Comparison of ENCODE assay signal across 13 mouse cellular contexts in genomic region chr4:82540466-82540990, GRCm38 (mm10).
DNase-seq lines count a peak whose midpoint lies in the region; ATAC-seq and TF ChIP-seq lines count a peak whose summit lies in the region.
"Had no signal": no experiment of that assay in that cellular context is flagged by ENCODE, and none has a peak within 500 bp of the region (broad histone marks: within the 10 kb centered on the region; RNA-seq: fewer than 3 reads in every experiment).

No protein-coding gene starts in this region.

- H3K4me2 ChIP-seq in heart, embryonic 12.5 days: 0 out of 2 replicates have a peak overlapping the region, but pooled peaks have one; percentile 4
- H3K4me2 ChIP-seq: limb, embryonic 15.5 days had no signal

- no peak for TF ChIP-seq CTCF in layer of hippocampus, adult 2 months (conservative IDR thresholded peaks at IDR 0.05)
- no peak for TF ChIP-seq CTCF in brain, embryonic 14.5 days (IDR thresholded peaks at IDR 0.05; ENCODE audit: borderline replicate concordance, extremely low read depth, insufficient read depth, insufficient read length)

- H3K9me3 ChIP-seq in heart, embryonic 12.5 days (replicated peaks): no peaks in the 10 kb centered on the region
- H3K9me3 ChIP-seq in embryonic facial prominence, embryonic 10.5 days: no peaks in the 10 kb centered on the region
- H3K9me3 ChIP-seq: limb, embryonic 15.5 days had no signal

- no peaks in the 10 kb centered on the region for H3K27me3 ChIP-seq in heart, embryonic 12.5 days (replicated peaks)
- H3K27me3 ChIP-seq in embryonic facial prominence, embryonic 10.5 days (replicated peaks; ENCODE audit: low read depth, poor library complexity, severe bottlenecking): peaks cover 84% of the 10 kb centered on the region
- H3K27me3 ChIP-seq: limb, embryonic 15.5 days had no signal

- no peak overlapping the region for H3K27ac ChIP-seq in heart, embryonic 12.5 days (ENCODE audit: poor library complexity, severe bottlenecking)
- peak overlapping the region; percentile 99 for H3K27ac ChIP-seq in layer of hippocampus, adult 2 months
- H3K27ac ChIP-seq in embryonic facial prominence, embryonic 10.5 days (replicated peaks): no peak overlapping the region
- H3K27ac ChIP-seq: limb, embryonic 15.5 days had no signal

- TF ChIP-seq POLR2A in brain, embryonic 14.5 days (IDR thresholded peaks at IDR 0.05; ENCODE audit: borderline replicate concordance, extremely low read depth, insufficient read depth, insufficient read length, poor library complexity, severe bottlenecking): no peak

- peaks cover 42% of the 10 kb centered on the region for H3K4me1 ChIP-seq in heart, embryonic 12.5 days (replicated peaks)
- H3K4me1 ChIP-seq in embryonic facial prominence, embryonic 10.5 days: peaks cover 54% of the 10 kb centered on the region

- DNase-seq in cerebellum, adult 18-20 months: peak; percentile 41 to 50
- no peak for DNase-seq in cerebellum, adult 8-10 months
- DNase-seq in heart, adult 8-10 months (ENCODE audit: low spot score): no peak
- no peak for DNase-seq in layer of hippocampus, adult 2 months (ENCODE audit: low spot score in 2 of 2)
- DNase-seq in layer of hippocampus, postnatal 10 days (ENCODE audit: low spot score in 2 of 2): no peak
- DNase-seq in brain, embryonic 14.5 days (ENCODE audit: low read depth): peak; percentile 71
- no peak for DNase-seq in embryonic facial prominence, embryonic 10.5 days (ENCODE audit: low spot score)
- DNase-seq: adrenal gland, postnatal 25 days; lung, adult 18-20 months; right cerebral cortex, postnatal 4 days had no signal

- no peaks in the 10 kb centered on the region for H3K36me3 ChIP-seq in heart, embryonic 12.5 days
- H3K36me3 ChIP-seq in embryonic facial prominence, embryonic 10.5 days (replicated peaks): no peaks in the 10 kb centered on the region
- H3K36me3 ChIP-seq: limb, embryonic 15.5 days had no signal

- no peak for ATAC-seq in heart, embryonic 12.5 days (ENCODE audit: insufficient number of reproducible peaks, low FRiP score)
- ATAC-seq: activated CD4-positive, CD25-positive, alpha-beta regulatory T cell, adult 4 months had no signal

- no peak overlapping the region for H3K4me3 ChIP-seq in heart, embryonic 12.5 days
- no peak overlapping the region for H3K4me3 ChIP-seq in layer of hippocampus, adult 2 months
- no peak overlapping the region for H3K4me3 ChIP-seq in embryonic facial prominence, embryonic 10.5 days
- H3K4me3 ChIP-seq: limb, embryonic 15.5 days had no signal

- WGBS in heart, embryonic 12.5 days: 63% methylated on average over 5 of the region's 5 CpGs
- 58% methylated on average over 5 of the region's 5 CpGs for WGBS in embryonic facial prominence, embryonic 10.5 days

- no peak overlapping the region for H3K9ac ChIP-seq in heart, embryonic 12.5 days
- H3K9ac ChIP-seq: limb, embryonic 15.5 days had no signal

Comparison
In these comparisons a context has a peak if more than half of its experiments do, and no peak if none do; other contexts are left out.
1. DNase-seq: peak in cerebellum, adult 18-20 months (2 of 2) and brain, embryonic 14.5 days (single experiment); none in cerebellum, adult 8-10 months (single experiment), heart, adult 8-10 months (single experiment), layer of hippocampus, adult 2 months (0 of 2), layer of hippocampus, postnatal 10 days (0 of 2) and embryonic facial prominence, embryonic 10.5 days (single experiment).